Mouse (Mus musculus): ENCODE measurements at regions not wholly inside any gene's neighbourhood (a gene's known extent, or its start where the extent isn't known, plus 50 kb on each side); places are given as distances from the start of the nearest gene placed in this dataset.

- TF ChIP-seq NANOG (IDR thresholded peaks at IDR 0.05; ENCODE audit: borderline replicate concordance, low read length): no peak
- TF ChIP-seq POU5F1 (IDR thresholded peaks at IDR 0.05; ENCODE audit: borderline replicate concordance, low read length): no peak
- TF ChIP-seq CTCF (conservative IDR thresholded peaks at IDR 0.05; ENCODE audit: low read length): no peak
- peak overlapping the region; percentile 29; the same call in 1 of the 2 replicates for H3K4me3 ChIP-seq (replicated peaks; ENCODE audit: low read length)
These were observed 54.1 kb upstream of the Plet1 start for GRCm38 (mm10) chr9:50440222-50440621.

GRCm38 (mm10) chr9:50440689-50441088, 53.6 kb upstream of the Plet1 start:
- Histone ChIP-seq H3K4me1 (replicated peaks; ENCODE audit: low read depth, low read length) (peaks cover 39% of the 10 kb centered on the region), H3K4me3 (replicated peaks; ENCODE audit: low read length) (no peak overlapping the region), H3K27me3 (ENCODE audit: insufficient read depth, low read length) (peaks cover 15% of the 10 kb centered on the region), H3K9me3 (ENCODE audit: low read length) (peaks cover 4% of the 10 kb centered on the region; the same call in 1 of the 2 replicates), H3K36me3 (ENCODE audit: insufficient read depth, low read length) (no peaks in the 10 kb centered on the region)
- TF ChIP-seq NANOG (IDR thresholded peaks at IDR 0.05; ENCODE audit: borderline replicate concordance, low read length): no peak
- TF ChIP-seq CTCF (conservative IDR thresholded peaks at IDR 0.05; ENCODE audit: low read length): no peak
- TF ChIP-seq POU5F1 (IDR thresholded peaks at IDR 0.05; ENCODE audit: borderline replicate concordance, low read length): no peak

More at GRCm38 (mm10) chr9:50440222-50440621, 54.1 kb upstream of the Plet1 start:
- Histone ChIP-seq H3K9me3 (ENCODE audit: low read length) (peaks cover 3% of the 10 kb centered on the region; the same call in 1 of the 2 replicates), H3K4me1 (replicated peaks; ENCODE audit: low read depth, low read length) (peaks cover 39% of the 10 kb centered on the region), H3K36me3 (ENCODE audit: insufficient read depth, low read length) (no peaks in the 10 kb centered on the region), H3K27me3 (ENCODE audit: insufficient read depth, low read length) (peaks cover 15% of the 10 kb centered on the region)

DNA sequence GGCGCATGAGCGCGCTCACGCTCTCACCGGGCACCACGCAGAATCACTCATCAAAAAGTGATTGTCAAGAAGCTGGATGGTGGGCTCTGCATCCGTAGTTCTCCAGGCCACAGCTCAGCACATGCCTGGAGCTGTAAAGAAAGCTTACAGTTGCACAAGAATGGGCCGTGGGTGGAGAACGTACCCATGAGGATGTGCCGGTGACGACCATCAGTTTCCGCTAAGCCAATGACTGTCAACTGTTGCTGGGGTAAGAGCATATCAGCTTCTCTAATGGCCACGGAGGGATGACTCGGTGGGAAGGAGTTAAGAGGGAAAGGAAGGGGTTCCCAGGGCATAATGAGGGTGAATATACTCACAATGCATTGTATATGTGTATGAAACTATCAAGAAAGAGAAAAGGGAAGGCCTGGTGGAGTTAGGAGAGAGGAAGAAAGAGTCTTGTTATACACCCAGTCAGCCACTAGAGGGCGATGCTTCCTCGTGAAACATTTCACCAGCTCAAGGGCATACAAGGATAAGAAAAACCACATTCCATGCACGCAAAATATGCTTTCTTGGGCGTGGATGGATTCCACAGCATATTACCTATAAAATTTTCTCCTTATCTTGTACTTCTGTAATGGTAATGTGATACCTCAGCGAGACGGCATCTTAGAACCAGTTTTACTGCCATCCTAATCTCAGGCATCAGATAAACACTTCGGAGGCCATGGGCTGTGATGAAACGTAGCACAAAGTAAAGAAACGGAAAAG, 50.4 kb upstream of the Plet1 start:
- Histone ChIP-seq H3K9me3 (ENCODE audit: low read length) (peaks cover 4% of the 10 kb centered on the region; the same call in 1 of the 2 replicates), H3K27me3 (ENCODE audit: insufficient read depth, low read length) (peaks cover 24% of the 10 kb centered on the region), H3K4me1 (replicated peaks; ENCODE audit: low read depth, low read length) (peaks cover 30% of the 10 kb centered on the region), H3K36me3 (ENCODE audit: insufficient read depth, low read length) (no peaks in the 10 kb centered on the region), H3K4me3 (replicated peaks; ENCODE audit: low read length) (0 out of 2 replicates have a peak overlapping the region, but pooled peaks have one; percentile 11)
- no peak for TF ChIP-seq POU5F1 (IDR thresholded peaks at IDR 0.05; ENCODE audit: borderline replicate concordance, low read length)
- TF ChIP-seq NANOG (IDR thresholded peaks at IDR 0.05; ENCODE audit: borderline replicate concordance, low read length): no peak
- TF ChIP-seq CTCF (conservative IDR thresholded peaks at IDR 0.05; ENCODE audit: low read length): peak; percentile 84
